Mouse (Mus musculus) gastrocnemius, adult 18-20 months (tissue): ENCODE measurements around the gene Chac2. TPM values are rescaled to one million over a fixed set of nuclear protein-coding genes. Genes with fewer than 3 reads are reported as not detected.

Experiments used
- total RNA-seq, 2 experiments: library from RNA; stranded (reverse); gene quantifications; 2 replicates each; pipeline ENCODE4 v1.2.3; 2021

Chac2 gene
- total RNA-seq, 2 experiments from 2014 or later: 15.7 to 19.3 TPM

Other genes starting within 250 kb of the Chac2 start
- gene Psme4, start 214.6 kb downstream of the Chac2 start, total RNA-seq: 100 to 1,000 TPM; 159 to 160 TPM
- gene Gpr75, start 101.0 kb downstream of the Chac2 start, total RNA-seq: under 1 TPM; 0.09 to 0.19 TPM
- gene Asb3, start 100.9 kb downstream of the Chac2 start, total RNA-seq: 1 to 10 TPM; 7.1 to 7.4 TPM
- gene Erlec1, start 32.0 kb downstream of the Chac2 start, total RNA-seq: 10 to 100 TPM; 31.3 to 36.0 TPM
- gene Gm17332, start 196.1 kb upstream of the Chac2 start, total RNA-seq: not detected